In the genomic region with DNA sequence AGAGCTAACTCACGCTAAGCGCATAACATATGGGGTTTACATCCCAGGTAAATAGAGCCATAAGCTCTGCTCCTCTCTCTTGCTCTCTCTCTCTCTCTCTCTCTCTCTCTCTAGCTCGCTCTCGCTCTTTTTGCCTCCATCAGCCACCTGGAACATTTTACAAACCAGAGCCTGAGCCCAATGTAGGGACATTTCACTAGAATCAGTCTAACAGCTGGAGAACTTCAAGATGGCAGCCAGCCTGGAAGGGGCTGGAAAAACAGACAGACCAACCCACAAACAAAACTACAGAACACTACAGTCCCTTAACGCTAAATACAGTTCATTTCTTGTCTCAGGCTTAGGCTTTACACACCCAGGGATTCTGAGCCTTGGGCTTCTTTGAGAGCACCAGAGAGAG, we compare ENCODE assay signal across 19 mouse cellular contexts. TPM values are rescaled to one million over a fixed set of nuclear protein-coding genes. Genes with fewer than 3 reads are reported as not detected.
DNase-seq lines count a peak whose midpoint lies in the region; ATAC-seq and TF ChIP-seq lines count a peak whose summit lies in the region.
"Had no signal": no experiment of that assay in that cellular context is flagged by ENCODE, and none has a peak within 500 bp of the region (broad histone marks: within the 10 kb centered on the region; RNA-seq: fewer than 3 reads in every experiment).

No protein-coding gene starts in this region.

- DNase-seq in forebrain, embryonic 10.5 days (ENCODE audit: extremely low spot score, low spot score), result no peak
- DNase-seq in hindbrain, postnatal 0 days (ENCODE audit: low spot score), result no peak
- DNase-seq in lung, postnatal 36 days, result no peak
- DNase-seq in spleen, postnatal 14 days (ENCODE audit: low spot score in 2 of 2), result no peak
- DNase-seq: right cerebral cortex, postnatal 14 days; thymus, postnatal 36 days had no signal

- no peaks in the 10 kb centered on the region for H3K36me3 ChIP-seq in forebrain, embryonic 10.5 days (replicated peaks)
- H3K36me3 ChIP-seq in forebrain, embryonic 16.5 days (ENCODE audit: control insufficient read depth, insufficient read depth), result no peaks in the 10 kb centered on the region
- no peaks in the 10 kb centered on the region for H3K36me3 ChIP-seq in hindbrain, postnatal 0 days (ENCODE audit: insufficient read depth, low read length)
- no peaks in the 10 kb centered on the region for H3K36me3 ChIP-seq in hindbrain, embryonic 13.5 days
- H3K36me3 ChIP-seq in lung, embryonic 15.5 days, result no peaks in the 10 kb centered on the region
- no peaks in the 10 kb centered on the region for H3K36me3 ChIP-seq in stomach, embryonic 15.5 days
- H3K36me3 ChIP-seq: midbrain, embryonic 15.5 days had no signal

- peaks cover 23% of the 10 kb centered on the region for H3K27me3 ChIP-seq in forebrain, embryonic 10.5 days (ENCODE audit: poor library complexity, severe bottlenecking)
- H3K27me3 ChIP-seq in forebrain, embryonic 16.5 days (replicated peaks; ENCODE audit: control insufficient read depth, insufficient read depth, low read length), result no peaks in the 10 kb centered on the region
- H3K27me3 ChIP-seq in hindbrain, postnatal 0 days (ENCODE audit: insufficient read depth, low read length), result no peaks in the 10 kb centered on the region
- peaks cover 7% of the 10 kb centered on the region; the same call in 1 of the 2 replicates for H3K27me3 ChIP-seq in hindbrain, embryonic 13.5 days
- no peaks in the 10 kb centered on the region for H3K27me3 ChIP-seq in lung, embryonic 15.5 days
- H3K27me3 ChIP-seq in stomach, embryonic 15.5 days (replicated peaks), result no peaks in the 10 kb centered on the region
- H3K27me3 ChIP-seq: CH12.LX; midbrain, embryonic 15.5 days had no signal

- no peak for TF ChIP-seq CTCF in hindbrain, postnatal 0 days (IDR thresholded peaks at IDR 0.05; ENCODE audit: low read depth)

- no peak overlapping the region for H3K4me3 ChIP-seq in forebrain, embryonic 10.5 days
- H3K4me3 ChIP-seq in forebrain, embryonic 16.5 days (replicated peaks; ENCODE audit: low read length), result no peak overlapping the region
- H3K4me3 ChIP-seq in hindbrain, postnatal 0 days (ENCODE audit: low read length), result no peak overlapping the region
- H3K4me3 ChIP-seq in hindbrain, embryonic 13.5 days, result no peak overlapping the region
- no peak overlapping the region for H3K4me3 ChIP-seq in lung, embryonic 15.5 days
- no peak overlapping the region for H3K4me3 ChIP-seq in stomach, embryonic 15.5 days (replicated peaks)
- H3K4me3 ChIP-seq: erythroblast, embryonic 14.5 days; midbrain, embryonic 15.5 days had no signal

- H3K9ac ChIP-seq in forebrain, embryonic 16.5 days (replicated peaks; ENCODE audit: low read depth, low read length), result no peak overlapping the region
- H3K9ac ChIP-seq in hindbrain, postnatal 0 days (replicated peaks; ENCODE audit: low read length), result no peak overlapping the region
- H3K9ac ChIP-seq in hindbrain, embryonic 13.5 days, result no peak overlapping the region
- no peak overlapping the region for H3K9ac ChIP-seq in lung, embryonic 15.5 days
- H3K9ac ChIP-seq in stomach, embryonic 15.5 days, result no peak overlapping the region
- H3K9ac ChIP-seq: hindbrain, embryonic 14.5 days; midbrain, embryonic 15.5 days had no signal

- H3K9me3 ChIP-seq in forebrain, embryonic 10.5 days, result no peaks in the 10 kb centered on the region
- H3K9me3 ChIP-seq in forebrain, embryonic 16.5 days (ENCODE audit: control insufficient read depth, low read length), result no peaks in the 10 kb centered on the region
- no peaks in the 10 kb centered on the region for H3K9me3 ChIP-seq in hindbrain, postnatal 0 days (ENCODE audit: low read length)
- no peaks in the 10 kb centered on the region for H3K9me3 ChIP-seq in hindbrain, embryonic 13.5 days
- H3K9me3 ChIP-seq in lung, embryonic 15.5 days, result no peaks in the 10 kb centered on the region
- H3K9me3 ChIP-seq in stomach, embryonic 15.5 days, result no peaks in the 10 kb centered on the region
- H3K9me3 ChIP-seq: midbrain, embryonic 15.5 days had no signal

- H3K27ac ChIP-seq in forebrain, embryonic 10.5 days, result peak overlapping the region; percentile 15; the same call in 1 of the 2 replicates
- H3K27ac ChIP-seq in forebrain, embryonic 16.5 days (ENCODE audit: low read length), result no peak overlapping the region
- H3K27ac ChIP-seq in hindbrain, postnatal 0 days, result peak overlapping the region; percentile 98; the same call in 1 of the 2 replicates
- no peak overlapping the region for H3K27ac ChIP-seq in hindbrain, embryonic 13.5 days
- peak overlapping the region; percentile 77 for H3K27ac ChIP-seq in lung, embryonic 15.5 days
- peak overlapping the region; percentile 72 for H3K27ac ChIP-seq in stomach, embryonic 15.5 days
- H3K27ac ChIP-seq: hindbrain, embryonic 14.5 days; midbrain, embryonic 15.5 days had no signal

- WGBS in forebrain, embryonic 10.5 days, result 88% methylated on average over 5 of the region's 5 CpGs
- WGBS in forebrain, embryonic 16.5 days, result 69% methylated on average over 5 of the region's 5 CpGs
- 84% methylated on average over 5 of the region's 5 CpGs for WGBS in hindbrain, postnatal 0 days
- WGBS in hindbrain, embryonic 13.5 days, result 93% methylated on average over 5 of the region's 5 CpGs
- 65% methylated on average over 5 of the region's 5 CpGs for WGBS in lung, embryonic 15.5 days
- 56% methylated on average over 5 of the region's 5 CpGs for WGBS in stomach, embryonic 15.5 days

- ATAC-seq in forebrain, embryonic 16.5 days, result no peak
- ATAC-seq in hindbrain, postnatal 0 days, result no peak
- no peak for ATAC-seq in hindbrain, embryonic 13.5 days (ENCODE audit: low FRiP score)
- no peak for ATAC-seq in lung, embryonic 15.5 days (ENCODE audit: borderline replicate concordance, extremely low read depth, low FRiP score, low TSS enrichment)
- ATAC-seq in stomach, embryonic 15.5 days (ENCODE audit: insufficient read depth, low FRiP score, low read depth), result no peak
- ATAC-seq: midbrain, embryonic 15.5 days had no signal

- no peak overlapping the region for H3K4me2 ChIP-seq in forebrain, embryonic 16.5 days (ENCODE audit: low read length)
- no peak overlapping the region for H3K4me2 ChIP-seq in hindbrain, postnatal 0 days (ENCODE audit: low read depth, low read length)
- H3K4me2 ChIP-seq in hindbrain, embryonic 13.5 days, result no peak overlapping the region
- no peak overlapping the region for H3K4me2 ChIP-seq in lung, embryonic 15.5 days
- no peak overlapping the region for H3K4me2 ChIP-seq in stomach, embryonic 15.5 days
- H3K4me2 ChIP-seq: hindbrain, embryonic 14.5 days; midbrain, embryonic 15.5 days had no signal

- peaks cover 40% of the 10 kb centered on the region for H3K4me1 ChIP-seq in forebrain, embryonic 10.5 days
- H3K4me1 ChIP-seq in forebrain, embryonic 16.5 days (replicated peaks; ENCODE audit: control insufficient read depth, insufficient read depth, low read length), result peaks cover 33% of the 10 kb centered on the region
- H3K4me1 ChIP-seq in hindbrain, postnatal 0 days (ENCODE audit: insufficient read depth, low read length), result peaks cover 39% of the 10 kb centered on the region
- peaks cover 36% of the 10 kb centered on the region for H3K4me1 ChIP-seq in hindbrain, embryonic 13.5 days (replicated peaks)
- peaks cover 53% of the 10 kb centered on the region for H3K4me1 ChIP-seq in lung, embryonic 15.5 days
- peaks cover 39% of the 10 kb centered on the region for H3K4me1 ChIP-seq in stomach, embryonic 15.5 days

RNA-seq across cellular contexts. Expression of gene Gna13, which starts 5.5 kb away (rescaled TPM):
- polyA plus RNA-seq in forebrain, embryonic 10.5 days (2016; fragmentation: Nextera tagmentation; extraction: Ambion mirVana), result 16.8 and 18.3 TPM in 2 replicates
- 16.1 and 17.1 TPM in 2 replicates for polyA plus RNA-seq in forebrain, embryonic 16.5 days (2015; fragmentation: Nextera tagmentation; extraction: Ambion mirVana)
- total RNA-seq in hindbrain, postnatal 0 days (2014; rRNA removed), result 55.0 and 69.3 TPM in 2 replicates
- polyA plus RNA-seq in hindbrain, postnatal 0 days (2015; fragmentation: Nextera tagmentation; extraction: Ambion mirVana), result 38.1 and 44.4 TPM in 2 replicates
- polyA plus RNA-seq in hindbrain, embryonic 13.5 days (2015; fragmentation: Nextera tagmentation; extraction: Ambion mirVana), result 15.1 and 16.6 TPM in 2 replicates
- polyA plus RNA-seq in lung, embryonic 15.5 days (2015; fragmentation: Nextera tagmentation; extraction: Ambion mirVana), result 25.5 and 27.8 TPM in 2 replicates
- polyA plus RNA-seq in stomach, embryonic 15.5 days (2015; fragmentation: Nextera tagmentation; extraction: Ambion mirVana), result 26.6 and 29.0 TPM in 2 replicates

RNA-seq across cellular contexts. Expression of gene 9930022D16Rik, which starts 56.5 kb away (rescaled TPM):
- not detected in 2 replicates for polyA plus RNA-seq in forebrain, embryonic 10.5 days (2016; fragmentation: Nextera tagmentation; extraction: Ambion mirVana)
- polyA plus RNA-seq in forebrain, embryonic 16.5 days (2015; fragmentation: Nextera tagmentation; extraction: Ambion mirVana), result not detected in 2 replicates
- total RNA-seq in hindbrain, postnatal 0 days (2014; rRNA removed), result not detected in 2 replicates
- polyA plus RNA-seq in hindbrain, postnatal 0 days (2015; fragmentation: Nextera tagmentation; extraction: Ambion mirVana), result not detected in 2 replicates
- not detected in 2 replicates for polyA plus RNA-seq in hindbrain, embryonic 13.5 days (2015; fragmentation: Nextera tagmentation; extraction: Ambion mirVana)
- not detected in 2 replicates for polyA plus RNA-seq in lung, embryonic 15.5 days (2015; fragmentation: Nextera tagmentation; extraction: Ambion mirVana)
- polyA plus RNA-seq in stomach, embryonic 15.5 days (2015; fragmentation: Nextera tagmentation; extraction: Ambion mirVana), result not detected in 2 replicates
- total RNA-seq: common myeloid progenitor, adult 5-6 weeks; heart, adult 18-20 months; layer of hippocampus, adult 8-10 months; left cerebral cortex, postnatal 10 days; liver, adult 2 months had no signal
- polyA plus RNA-seq: hindbrain, embryonic 14.5 days; liver, adult 2 months; midbrain, embryonic 15.5 days had no signal

RNA-seq across cellular contexts. Expression of gene Rgs9, which starts 59.2 kb away (rescaled TPM):
- 1.3 and 2.0 TPM in 2 replicates for polyA plus RNA-seq in forebrain, embryonic 10.5 days (2016; fragmentation: Nextera tagmentation; extraction: Ambion mirVana)
- polyA plus RNA-seq in forebrain, embryonic 16.5 days (2015; fragmentation: Nextera tagmentation; extraction: Ambion mirVana), result 8.0 and 9.7 TPM in 2 replicates
- total RNA-seq in hindbrain, postnatal 0 days (2014; rRNA removed), result 28.5 and 30.3 TPM in 2 replicates
- 13.4 and 14.3 TPM in 2 replicates for polyA plus RNA-seq in hindbrain, postnatal 0 days (2015; fragmentation: Nextera tagmentation; extraction: Ambion mirVana)
- 6.2 and 7.6 TPM in 2 replicates for polyA plus RNA-seq in hindbrain, embryonic 13.5 days (2015; fragmentation: Nextera tagmentation; extraction: Ambion mirVana)
- polyA plus RNA-seq in lung, embryonic 15.5 days (2015; fragmentation: Nextera tagmentation; extraction: Ambion mirVana), result 1.3 and 1.7 TPM in 2 replicates
- 2.3 and 2.9 TPM in 2 replicates for polyA plus RNA-seq in stomach, embryonic 15.5 days (2015; fragmentation: Nextera tagmentation; extraction: Ambion mirVana)
- polyA plus RNA-seq: erythroblast, embryonic 14.5 days had no signal

Comparison
In these comparisons a context has a peak if more than half of its experiments do, and no peak if none do; other contexts are left out.
1. H3K27ac ChIP-seq: peak in forebrain, embryonic 10.5 days (single experiment), hindbrain, postnatal 0 days (single experiment), lung, embryonic 15.5 days (single experiment) and stomach, embryonic 15.5 days (single experiment); none in forebrain, embryonic 16.5 days (single experiment) and hindbrain, embryonic 13.5 days (single experiment).